Mouse (Mus musculus): Measurements from ENCODE around the gene Lamb2.

Lamb2 gene

DNA sequence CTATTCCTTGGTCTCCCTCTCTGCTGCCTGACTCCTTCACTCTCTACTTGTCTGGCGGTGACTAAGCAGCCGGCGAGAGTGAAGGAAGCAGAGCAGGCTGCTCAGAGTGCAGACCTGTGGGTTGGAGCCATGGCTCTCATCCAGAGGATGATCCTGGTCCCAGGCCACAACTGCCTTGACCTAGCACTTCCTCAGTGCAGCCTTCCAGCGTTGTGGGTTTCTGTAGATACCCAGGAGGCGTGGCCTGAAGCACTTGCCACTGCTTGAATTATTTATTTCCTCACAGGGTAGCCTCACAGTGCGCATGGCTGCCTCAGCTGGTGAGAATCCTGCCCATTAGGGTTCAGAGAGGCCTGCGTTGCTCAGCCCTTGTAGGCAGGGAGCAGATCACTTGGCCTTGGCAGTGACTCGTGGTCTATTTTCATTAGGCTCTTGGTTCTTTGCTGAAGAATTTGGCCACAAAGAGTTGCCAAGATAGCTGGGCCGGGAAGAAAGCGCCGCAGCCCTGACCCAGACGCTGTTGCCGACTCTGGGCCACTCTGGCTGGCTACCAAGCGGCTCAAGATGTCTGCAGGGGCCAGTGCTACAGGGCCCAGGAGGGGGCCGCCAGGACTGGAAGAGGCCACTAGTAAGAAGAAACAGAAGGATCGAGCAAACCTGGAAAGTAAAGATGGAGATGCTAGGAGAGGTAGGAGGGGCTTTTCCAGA is 12.7 kb downstream of the Lamb2 start:
- Histone ChIP-seq H3K36me3 (ENCODE audit: insufficient read depth, low read length) (peaks cover 66% of the 10 kb centered on the region), H3K9me3 (ENCODE audit: low read length) (no peaks in the 10 kb centered on the region), H3K4me3 (replicated peaks; ENCODE audit: low read length) (peak overlapping the region; percentile 96), H3K4me1 (replicated peaks; ENCODE audit: low read depth, low read length) (peaks cover 63% of the 10 kb centered on the region), H3K27me3 (ENCODE audit: insufficient read depth, low read length) (no peaks in the 10 kb centered on the region)
- TF ChIP-seq NANOG (IDR thresholded peaks at IDR 0.05; ENCODE audit: borderline replicate concordance, low read length), result no peak
- TF ChIP-seq CTCF (conservative IDR thresholded peaks at IDR 0.05; ENCODE audit: low read length), result no peak
- no peak for TF ChIP-seq POU5F1 (IDR thresholded peaks at IDR 0.05; ENCODE audit: borderline replicate concordance, low read length)

DNA sequence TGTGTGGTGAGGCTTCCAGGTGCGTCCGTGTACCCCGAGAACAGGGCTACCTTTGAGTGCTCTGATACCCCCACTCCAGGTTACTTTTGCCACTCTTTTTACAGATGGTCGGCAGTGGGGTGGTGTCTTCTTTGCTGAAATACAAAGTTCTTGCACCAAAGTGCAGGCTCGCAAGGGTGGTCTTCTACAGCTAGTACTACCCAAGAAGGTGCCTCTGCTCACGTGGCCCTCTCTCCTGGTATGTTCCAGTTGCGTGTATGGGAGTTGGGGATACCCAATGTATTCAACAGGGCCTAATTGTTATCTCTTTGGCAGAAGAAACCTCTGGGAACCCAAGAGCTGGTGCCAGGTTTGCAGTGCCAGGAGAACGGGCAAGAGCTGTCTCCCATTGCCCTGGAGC is 13.7 kb downstream of the Lamb2 start:
- peaks cover 52% of the 10 kb centered on the region for H3K4me1 ChIP-seq (replicated peaks; ENCODE audit: low read depth, low read length)
- H3K27me3 ChIP-seq (ENCODE audit: insufficient read depth, low read length), result no peaks in the 10 kb centered on the region
- no peak overlapping the region for H3K4me3 ChIP-seq (replicated peaks; ENCODE audit: low read length)
- TF ChIP-seq NANOG (IDR thresholded peaks at IDR 0.05; ENCODE audit: borderline replicate concordance, low read length) (no peak), POU5F1 (IDR thresholded peaks at IDR 0.05; ENCODE audit: borderline replicate concordance, low read length) (no peak), CTCF (conservative IDR thresholded peaks at IDR 0.05; ENCODE audit: low read length) (no peak)
- H3K9me3 ChIP-seq (ENCODE audit: low read length), result no peaks in the 10 kb centered on the region
- peaks cover 72% of the 10 kb centered on the region for H3K36me3 ChIP-seq (ENCODE audit: insufficient read depth, low read length)

DNA sequence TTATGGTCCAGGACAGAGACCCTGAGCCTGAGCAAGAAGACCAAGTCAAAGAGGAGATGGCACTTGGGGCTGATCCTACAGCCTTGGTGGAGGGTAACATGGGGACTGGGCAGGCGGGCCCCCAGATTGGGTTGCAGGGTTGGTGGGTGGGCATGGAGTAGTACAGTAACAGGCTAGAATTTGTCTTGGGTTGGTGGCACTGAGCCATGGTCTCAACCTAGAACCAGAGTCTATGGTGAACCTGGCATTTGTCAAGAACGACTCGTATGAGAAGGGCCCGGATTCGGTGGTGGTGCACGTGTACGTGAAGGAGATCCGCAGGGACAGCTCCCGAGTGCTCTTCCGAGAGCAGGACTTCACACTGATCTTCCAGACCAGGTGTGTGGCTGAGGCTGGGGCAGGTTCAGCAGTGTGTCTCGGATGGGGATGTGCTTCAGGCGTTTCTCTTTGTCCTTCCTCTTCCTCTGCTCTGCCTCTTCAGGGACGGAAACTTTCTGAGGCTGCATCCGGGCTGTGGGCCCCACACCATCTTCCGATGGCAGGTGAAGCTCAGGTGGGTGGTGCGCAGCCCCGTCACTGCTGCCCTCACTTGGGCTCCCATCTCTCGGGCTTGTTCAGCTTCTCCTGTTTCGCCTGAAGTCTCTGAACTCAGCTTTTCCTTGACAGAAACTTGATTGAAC is 14.8 kb downstream of the Lamb2 start:
- no peaks in the 10 kb centered on the region for H3K9me3 ChIP-seq (ENCODE audit: low read length)
- TF ChIP-seq POU5F1 (IDR thresholded peaks at IDR 0.05; ENCODE audit: borderline replicate concordance, low read length) (no peak), CTCF (conservative IDR thresholded peaks at IDR 0.05; ENCODE audit: low read length) (no peak), NANOG (IDR thresholded peaks at IDR 0.05; ENCODE audit: borderline replicate concordance, low read length) (no peak)
- H3K4me3 ChIP-seq (replicated peaks; ENCODE audit: low read length), result no peak overlapping the region
- peaks cover 78% of the 10 kb centered on the region for H3K36me3 ChIP-seq (ENCODE audit: insufficient read depth, low read length)
- H3K4me1 ChIP-seq (replicated peaks; ENCODE audit: low read depth, low read length), result peaks cover 42% of the 10 kb centered on the region
- no peaks in the 10 kb centered on the region for H3K27me3 ChIP-seq (ENCODE audit: insufficient read depth, low read length)

DNA sequence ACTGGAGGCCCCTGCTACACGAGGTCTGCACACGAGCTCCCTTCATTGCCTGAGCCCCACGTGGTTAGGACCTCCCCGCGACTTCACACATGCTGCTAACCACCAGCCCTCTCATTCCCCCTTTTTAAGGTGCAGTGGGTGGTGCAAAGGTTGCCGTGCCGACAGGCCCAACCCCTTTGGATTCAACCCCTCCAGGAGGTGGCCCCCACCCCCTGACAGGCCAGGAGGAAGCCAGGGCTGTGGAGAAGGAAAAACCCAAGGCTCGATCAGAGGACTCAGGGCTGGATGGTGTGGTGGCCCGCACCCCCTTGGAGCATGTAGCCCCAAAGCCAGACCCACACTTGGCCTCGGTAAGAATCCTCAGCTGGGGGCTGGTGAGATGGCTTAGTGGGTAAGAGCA is 15.4 kb downstream of the Lamb2 start:
- H3K4me1 ChIP-seq (replicated peaks; ENCODE audit: low read depth, low read length), result peaks cover 36% of the 10 kb centered on the region
- peaks cover 82% of the 10 kb centered on the region for H3K36me3 ChIP-seq (ENCODE audit: insufficient read depth, low read length)
- H3K9me3 ChIP-seq (ENCODE audit: low read length), result no peaks in the 10 kb centered on the region
- H3K27me3 ChIP-seq (ENCODE audit: insufficient read depth, low read length), result no peaks in the 10 kb centered on the region
- H3K4me3 ChIP-seq (replicated peaks; ENCODE audit: low read length), result no peak overlapping the region
- TF ChIP-seq POU5F1 (IDR thresholded peaks at IDR 0.05; ENCODE audit: borderline replicate concordance, low read length), result no peak
- TF ChIP-seq NANOG (IDR thresholded peaks at IDR 0.05; ENCODE audit: borderline replicate concordance, low read length), result no peak
- no peak for TF ChIP-seq CTCF (conservative IDR thresholded peaks at IDR 0.05; ENCODE audit: low read length)

DNA sequence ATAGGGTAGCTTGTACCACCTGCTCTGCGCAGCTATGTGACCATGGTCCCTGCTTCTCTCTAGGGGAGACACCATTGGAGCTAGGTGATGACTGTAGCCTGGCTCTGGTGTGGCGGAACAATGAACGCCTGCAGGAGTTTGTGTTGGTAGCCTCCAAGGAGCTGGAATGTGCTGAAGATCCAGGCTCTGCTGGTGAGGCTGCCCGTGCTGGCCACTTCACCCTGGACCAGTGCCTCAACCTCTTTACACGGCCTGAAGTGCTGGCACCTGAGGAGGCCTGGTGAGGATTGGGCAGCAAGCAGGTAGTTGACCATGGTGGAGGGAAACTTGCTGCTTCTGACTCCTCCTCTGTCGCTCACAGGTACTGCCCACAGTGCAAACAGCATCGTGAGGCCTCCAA is 19.7 kb downstream of the Lamb2 start:
- TF ChIP-seq CTCF (conservative IDR thresholded peaks at IDR 0.05; ENCODE audit: low read length) (no peak), NANOG (IDR thresholded peaks at IDR 0.05; ENCODE audit: borderline replicate concordance, low read length) (no peak), POU5F1 (IDR thresholded peaks at IDR 0.05; ENCODE audit: borderline replicate concordance, low read length) (no peak)
- H3K36me3 ChIP-seq (ENCODE audit: insufficient read depth, low read length), result peaks cover 96% of the 10 kb centered on the region
- H3K9me3 ChIP-seq (ENCODE audit: low read length), result no peaks in the 10 kb centered on the region
- H3K4me3 ChIP-seq (replicated peaks; ENCODE audit: low read length), result no peak overlapping the region
- no peaks in the 10 kb centered on the region for H3K27me3 ChIP-seq (ENCODE audit: insufficient read depth, low read length)
- peaks cover 14% of the 10 kb centered on the region for H3K4me1 ChIP-seq (replicated peaks; ENCODE audit: low read depth, low read length)

DNA sequence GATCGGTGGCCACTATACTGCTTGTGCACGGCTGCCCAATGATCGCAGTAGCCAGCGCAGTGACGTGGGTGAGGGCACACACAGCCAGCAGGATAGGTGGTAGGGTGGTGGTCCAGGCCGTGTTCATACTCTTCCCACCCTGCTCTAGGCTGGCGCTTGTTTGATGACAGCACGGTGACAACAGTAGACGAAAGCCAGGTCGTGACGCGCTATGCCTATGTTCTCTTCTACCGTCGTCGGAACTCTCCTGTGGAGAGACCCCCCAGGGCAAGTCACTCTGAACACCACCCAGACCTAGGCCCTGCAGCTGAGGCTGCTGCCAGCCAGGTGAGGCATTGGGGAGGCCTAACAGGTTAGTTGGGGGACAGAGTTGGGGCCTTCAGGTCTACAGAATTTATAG is 20.4 kb downstream of the Lamb2 start:
- Histone ChIP-seq H3K9me3 (ENCODE audit: low read length) (no peaks in the 10 kb centered on the region), H3K36me3 (ENCODE audit: insufficient read depth, low read length) (peaks cover 89% of the 10 kb centered on the region), H3K27me3 (ENCODE audit: insufficient read depth, low read length) (no peaks in the 10 kb centered on the region), H3K4me3 (replicated peaks; ENCODE audit: low read length) (no peak overlapping the region), H3K4me1 (replicated peaks; ENCODE audit: low read depth, low read length) (peaks cover 10% of the 10 kb centered on the region)
- TF ChIP-seq CTCF (conservative IDR thresholded peaks at IDR 0.05; ENCODE audit: low read length), result no peak
- TF ChIP-seq NANOG (IDR thresholded peaks at IDR 0.05; ENCODE audit: borderline replicate concordance, low read length), result no peak
- TF ChIP-seq POU5F1 (IDR thresholded peaks at IDR 0.05; ENCODE audit: borderline replicate concordance, low read length), result no peak

DNA sequence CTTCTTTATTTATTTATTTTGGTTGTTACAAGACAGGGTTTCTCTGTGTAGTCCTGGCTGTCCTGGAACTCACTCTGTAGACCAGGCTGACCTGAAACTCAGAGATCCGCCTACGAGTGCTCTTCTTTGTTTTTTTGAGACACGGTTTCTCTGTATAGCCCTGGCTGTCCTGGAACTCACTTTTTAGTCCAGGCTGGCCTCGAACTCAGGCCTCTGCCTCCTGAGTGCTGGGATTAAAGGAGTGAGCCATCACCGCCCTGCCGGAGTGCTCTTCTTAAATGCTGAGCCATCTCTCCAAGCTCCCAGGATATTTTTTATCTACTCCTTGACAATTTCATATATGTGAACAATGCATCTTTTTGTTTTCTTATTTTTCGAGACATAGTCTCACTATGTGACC is 27.4 kb downstream of the Lamb2 start:
- no peaks in the 10 kb centered on the region for H3K27me3 ChIP-seq (ENCODE audit: insufficient read depth, low read length)
- peaks cover 51% of the 10 kb centered on the region for H3K36me3 ChIP-seq (ENCODE audit: insufficient read depth, low read length)
- peak overlapping the region; percentile 91 for H3K4me3 ChIP-seq (replicated peaks; ENCODE audit: low read length)
- no peaks in the 10 kb centered on the region for H3K9me3 ChIP-seq (ENCODE audit: low read length)
- H3K4me1 ChIP-seq (replicated peaks; ENCODE audit: low read depth, low read length), result peaks cover 32% of the 10 kb centered on the region
- no peak for TF ChIP-seq CTCF (conservative IDR thresholded peaks at IDR 0.05; ENCODE audit: low read length)
- TF ChIP-seq POU5F1 (IDR thresholded peaks at IDR 0.05; ENCODE audit: borderline replicate concordance, low read length), result no peak
- no peak for TF ChIP-seq NANOG (IDR thresholded peaks at IDR 0.05; ENCODE audit: borderline replicate concordance, low read length)

DNA sequence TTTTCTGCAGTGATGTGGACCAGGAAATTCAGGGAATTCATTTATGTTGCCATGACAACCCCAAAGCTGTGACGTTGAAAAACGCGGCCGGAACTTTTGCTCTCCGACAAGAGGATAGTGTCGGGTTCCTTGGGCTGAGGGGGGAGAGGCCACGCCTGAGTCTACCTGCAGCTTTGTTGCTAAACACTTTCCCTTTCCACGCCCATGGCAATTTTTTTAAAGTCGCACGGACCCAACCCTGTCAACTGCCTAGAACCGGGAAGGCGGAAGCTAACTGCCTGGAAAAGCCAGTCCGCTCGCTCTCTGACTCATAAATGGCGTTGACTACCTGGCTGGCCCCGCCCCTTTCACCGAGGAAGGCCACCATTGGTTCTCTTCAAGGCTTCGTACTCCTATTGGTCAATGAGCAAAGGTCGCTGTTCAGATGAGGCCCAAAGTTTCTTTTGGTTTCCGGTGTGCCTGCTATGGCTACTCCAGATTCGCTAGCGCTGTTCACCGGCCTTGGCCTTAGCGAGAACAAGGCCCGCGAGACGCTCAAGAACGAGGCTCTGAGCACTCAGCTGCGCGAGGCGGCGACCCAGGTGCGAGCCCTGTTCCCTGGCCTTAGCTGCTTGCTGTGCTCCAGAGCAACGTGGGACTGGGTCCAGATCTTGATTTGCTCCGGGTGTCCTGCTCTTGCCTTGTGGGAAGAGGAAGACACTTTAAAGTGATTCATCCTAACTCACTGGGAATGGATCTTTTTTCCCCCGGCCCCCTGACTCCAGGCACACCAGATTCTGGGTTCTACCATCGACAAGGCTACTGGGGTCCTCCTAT is 28.3 kb downstream of the Lamb2 start, which contains the start of gene Qars:
Gene Qars (plus strand): TSS at position 88 of the 816 bp plus-strand sequence.
- H3K36me3 ChIP-seq (ENCODE audit: insufficient read depth, low read length), result peaks cover 51% of the 10 kb centered on the region
- no peaks in the 10 kb centered on the region for H3K27me3 ChIP-seq (ENCODE audit: insufficient read depth, low read length)
- peaks cover 32% of the 10 kb centered on the region for H3K4me1 ChIP-seq (replicated peaks; ENCODE audit: low read depth, low read length)
- TF ChIP-seq CTCF (conservative IDR thresholded peaks at IDR 0.05; ENCODE audit: low read length) (no peak), NANOG (IDR thresholded peaks at IDR 0.05; ENCODE audit: borderline replicate concordance, low read length) (no peak), POU5F1 (IDR thresholded peaks at IDR 0.05; ENCODE audit: borderline replicate concordance, low read length) (no peak)
- peak within 1 kb of the TSS; percentile 91 for H3K4me3 ChIP-seq (replicated peaks; ENCODE audit: low read length)
- H3K9me3 ChIP-seq (ENCODE audit: low read length), result no peaks in the 10 kb centered on the region
